Mouse (Mus musculus) right cerebral cortex, postnatal 10 days (tissue): ENCODE results near the gene Hspa12b.

ENCODE experiments used
- DNase-seq, 2 experiments: peaks; one replicate each; pipeline ENCODE4 v3.0.0; 2021; ENCODE audit warnings: low spot score in 2 of 2

The Hspa12b gene

GRCm38 (mm10) chr2:131179246-131179886 lies 52.3 kb downstream of the Hspa12b start:
- DNase-seq = peak; percentile 76 to 86

GRCm38 (mm10) chr2:131179990-131180587 lies 53.0 kb downstream of the Hspa12b start, which contains the start of gene Cenpb:
Gene Cenpb (minus strand): TSS chr2:131180067.
- peak; percentile 88 to 89 for DNase-seq

GRCm38 (mm10) chr2:131186343-131186742 lies 59.3 kb downstream of the Hspa12b start:
- no peak for DNase-seq

DNA sequence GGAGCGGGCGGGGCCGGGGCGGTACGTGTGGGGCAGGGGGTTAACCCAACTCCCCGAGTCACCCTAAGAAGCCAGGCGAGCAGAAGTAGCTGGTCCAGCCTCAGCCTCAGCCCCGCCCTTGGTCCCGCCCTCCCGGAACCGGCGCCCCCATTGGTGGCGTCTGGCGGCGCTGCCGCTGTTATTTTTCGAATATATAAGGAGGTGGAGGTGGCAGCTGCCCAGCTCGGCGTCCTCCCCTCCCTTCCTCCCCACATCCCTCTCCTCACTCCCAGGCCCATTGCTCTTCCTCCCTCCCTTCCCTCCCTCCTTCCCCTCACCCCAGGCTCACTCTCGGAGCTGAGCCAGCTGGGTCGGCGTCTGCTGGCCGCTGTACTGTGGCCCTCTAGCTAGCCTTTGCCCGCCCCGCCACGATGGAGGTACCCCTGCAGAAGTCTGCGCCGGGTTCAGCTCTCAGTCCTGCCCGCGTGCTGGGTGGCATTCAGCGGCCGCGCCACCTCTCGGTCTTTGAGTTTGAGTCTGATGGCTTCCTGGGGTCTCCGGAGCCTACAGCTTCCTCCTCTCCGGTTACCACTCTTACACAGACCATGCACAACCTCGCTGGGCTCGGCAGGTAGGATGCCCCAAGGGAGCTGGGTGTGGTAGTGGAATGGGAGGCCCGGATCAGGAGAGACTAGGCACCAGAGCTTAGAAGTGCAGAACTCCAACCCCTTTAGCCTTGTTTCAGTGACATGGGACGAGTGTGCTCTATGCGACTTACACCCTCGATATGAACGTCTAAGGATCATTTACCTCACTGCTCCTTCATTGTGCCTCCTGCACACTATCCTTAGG lies 59.9 kb downstream of the Hspa12b start, which contains the start of the genes Cdc25b and Spef1:
Gene Cdc25b, plus strand, starts transcription at position 179 of the 831 bp plus-strand sequence.
Gene Spef1, minus strand, starts transcription at position 512 of the 831 bp plus-strand sequence.
- DNase-seq = peak; percentile 87 to 88

GRCm38 (mm10) chr2:131187602-131187922 lies 60.5 kb downstream of the Hspa12b start:
- no peak for DNase-seq

GRCm38 (mm10) chr2:131188311-131188710 lies 61.2 kb downstream of the Hspa12b start:
- DNase-seq = no peak

GRCm38 (mm10) chr2:131189521-131190309 lies 62.6 kb downstream of the Hspa12b start:
- no peak for DNase-seq

GRCm38 (mm10) chr2:131190344-131191004 lies 63.4 kb downstream of the Hspa12b start:
- no peak for DNase-seq

DNA sequence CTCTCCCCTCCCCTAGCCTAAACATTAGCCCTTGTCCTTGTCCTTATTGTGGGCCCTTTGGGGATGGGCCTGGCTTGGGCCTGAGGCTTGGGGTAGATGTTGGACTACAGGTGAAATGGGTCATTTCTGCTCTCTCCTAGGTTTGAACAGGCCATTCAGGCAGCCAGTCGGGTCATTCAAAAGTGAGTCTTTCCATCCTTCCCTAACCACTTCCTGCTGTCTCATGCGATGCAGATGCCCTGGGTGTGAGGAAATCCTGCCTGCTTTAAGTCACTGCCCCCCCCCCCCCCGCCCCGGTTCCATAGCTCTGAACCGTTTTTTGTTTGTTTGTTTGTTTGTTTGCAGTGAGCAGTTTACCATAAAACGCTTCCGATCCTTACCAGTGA lies 63.9 kb downstream of the Hspa12b start:
- no peak for DNase-seq
